Mouse (Mus musculus) left cerebral cortex, adult 11 months (tissue): ENCODE data around the gene Vps13c.

Source experiments
- DNase-seq: peaks from one replicate; pipeline ENCODE4 v3.0.0; 2022; ENCODE audit warnings: low spot score

Vps13c gene

DNA sequence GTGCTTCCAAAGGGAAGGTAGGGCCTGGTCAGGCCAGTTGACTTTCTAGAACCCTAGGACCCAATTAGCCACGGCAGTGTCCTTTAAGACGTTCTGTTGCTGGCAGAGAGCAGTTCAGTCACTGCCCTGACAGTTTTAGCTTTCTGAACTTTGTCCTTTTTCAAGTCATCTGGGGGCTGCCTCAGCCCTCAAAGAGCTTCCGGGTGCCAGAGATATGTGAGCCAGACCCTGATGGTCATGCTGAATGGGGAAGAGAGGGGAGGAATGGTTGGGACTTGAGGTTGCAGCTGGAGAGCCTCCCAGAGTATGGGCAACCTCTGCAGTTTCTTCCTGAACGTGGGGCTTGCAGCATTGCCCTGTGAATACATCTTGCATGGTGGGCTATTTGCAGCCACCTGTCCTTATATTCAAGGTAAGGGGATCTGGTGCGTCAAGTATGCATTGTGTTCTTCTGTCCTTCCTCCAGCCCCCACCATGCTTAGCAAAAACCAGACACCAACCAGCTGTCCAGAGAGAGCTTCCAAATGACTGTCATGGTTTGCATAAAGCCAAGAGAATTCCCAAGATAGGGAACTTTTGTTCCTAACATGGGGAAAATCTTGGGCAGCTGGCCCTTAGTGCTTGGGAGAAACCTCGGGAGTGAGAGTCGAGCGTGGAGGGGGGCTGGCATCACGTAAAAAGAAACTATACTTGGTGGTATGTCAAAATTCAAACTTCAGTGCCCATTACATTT is 182.3 kb downstream of the Vps13c start:
- DNase-seq = no peak

DNA sequence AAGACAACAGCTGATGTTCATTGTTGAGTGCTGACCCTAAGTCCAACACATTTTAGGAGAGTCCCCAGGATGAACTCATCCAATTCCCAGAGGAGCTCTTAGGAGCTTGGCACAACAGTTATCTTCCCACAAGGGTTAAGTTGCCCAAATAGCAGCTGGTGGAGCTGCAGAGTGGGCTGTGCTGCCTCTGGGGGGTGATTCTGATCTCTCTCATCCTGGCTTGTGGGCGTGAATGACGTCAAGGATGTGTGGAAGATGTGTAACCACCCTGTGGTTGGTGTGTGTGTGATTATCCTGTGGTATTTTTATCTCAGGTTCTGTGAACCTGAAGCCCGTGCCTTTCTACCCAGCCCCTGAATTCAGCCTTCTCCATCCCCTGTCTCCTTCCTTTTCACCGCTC is 188.4 kb downstream of the Vps13c start:
- DNase-seq = no peak

DNA sequence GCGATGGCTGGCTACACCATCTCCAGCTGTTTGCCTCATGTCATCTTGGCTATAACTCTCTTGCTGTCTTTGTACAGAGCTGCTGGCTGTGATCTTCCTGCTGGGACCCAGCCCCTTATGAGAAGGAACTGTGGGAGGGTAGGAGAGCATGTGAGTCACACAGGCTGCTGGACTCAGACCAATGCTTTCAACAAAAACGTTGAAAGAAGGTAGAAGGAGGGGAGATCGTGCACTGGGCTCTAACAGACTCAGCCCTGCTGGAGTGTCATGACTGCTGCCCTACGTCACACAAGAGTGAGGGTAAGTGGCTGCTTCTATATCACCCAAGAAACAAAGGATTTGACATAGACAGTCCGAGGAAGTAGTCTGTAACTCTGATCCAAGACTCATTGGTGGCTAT is 193.6 kb downstream of the Vps13c start:
- DNase-seq = no peak
